Mouse (Mus musculus): Measurements from ENCODE around the gene Gna14.

Gene Gna14

DNA sequence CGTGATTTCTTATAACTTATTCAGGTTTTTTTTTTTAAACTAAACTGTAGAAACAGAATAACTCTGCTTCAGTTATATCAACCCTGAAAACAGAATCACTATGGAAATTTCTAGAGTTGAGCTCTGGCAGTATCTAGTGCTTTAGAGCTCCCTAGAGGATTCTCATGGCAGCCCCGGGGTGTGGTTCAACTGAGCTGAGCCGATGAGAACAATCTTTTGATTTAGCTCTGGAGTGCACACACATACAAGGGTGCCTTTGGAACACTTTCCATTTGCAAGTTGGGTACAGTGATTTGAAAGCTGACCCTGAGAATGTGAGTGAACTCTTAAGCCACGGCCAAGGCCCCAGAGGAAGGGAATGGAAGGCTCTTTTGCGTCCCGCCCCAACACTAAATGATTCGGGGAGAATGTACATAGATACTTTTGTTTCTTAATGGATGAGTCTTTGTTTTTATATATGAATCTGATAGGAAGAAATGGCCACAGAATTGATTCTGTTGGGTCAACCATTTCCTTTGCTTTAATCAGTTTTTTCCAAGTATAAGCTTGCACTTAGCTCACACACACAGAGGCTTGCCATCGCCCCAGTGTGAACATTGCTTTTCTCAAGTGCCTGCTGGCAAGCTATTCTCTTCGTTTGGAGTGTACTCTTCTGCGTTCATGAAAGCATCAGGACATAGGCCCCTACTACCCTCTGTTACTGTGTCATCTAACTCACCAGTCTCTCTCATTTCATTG is 75.0 kb downstream of the Gna14 start:
- DNase-seq (ENCODE audit: low read depth in 1 of 2, low spot score in 2 of 2): no peak

DNA sequence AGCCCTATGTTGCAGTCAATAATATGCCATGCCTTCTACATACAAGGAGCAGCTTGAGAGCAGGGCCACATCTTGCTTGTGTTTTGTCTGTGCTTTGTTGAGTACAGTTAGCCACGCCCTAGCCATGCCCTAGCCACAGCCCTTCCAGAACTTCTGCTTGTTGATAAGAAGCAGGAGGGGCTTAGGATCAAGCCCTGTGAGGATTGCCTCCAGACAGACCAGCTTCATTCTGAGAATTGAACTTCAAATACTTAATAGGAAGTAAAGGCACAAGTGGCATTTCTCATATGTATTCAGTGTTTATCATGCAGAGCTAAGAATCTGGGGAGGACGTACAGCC is 75.5 kb downstream of the Gna14 start:
- DNase-seq (ENCODE audit: low read depth in 1 of 2, low spot score in 2 of 2): no peak

DNA sequence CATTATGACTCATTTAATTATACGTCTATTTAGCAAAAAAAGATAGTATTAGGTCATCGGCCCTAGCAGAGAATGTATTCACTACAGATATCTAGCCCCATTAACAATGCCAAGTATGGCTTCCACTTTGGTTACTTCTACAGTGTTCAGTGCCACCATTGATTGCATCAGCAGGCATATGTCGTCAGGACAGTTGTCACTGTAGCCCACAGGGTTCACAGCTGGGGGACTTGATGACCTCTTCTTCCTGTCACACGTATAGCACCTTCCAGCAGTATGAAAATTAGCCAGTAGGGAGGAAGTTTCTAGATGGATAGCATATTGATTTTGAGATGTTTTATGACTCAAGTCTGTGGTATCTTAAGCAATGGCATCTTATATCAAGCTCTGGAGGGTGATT is 78.6 kb downstream of the Gna14 start:
- no peak for DNase-seq (ENCODE audit: low read depth in 1 of 2, low spot score in 2 of 2)

DNA sequence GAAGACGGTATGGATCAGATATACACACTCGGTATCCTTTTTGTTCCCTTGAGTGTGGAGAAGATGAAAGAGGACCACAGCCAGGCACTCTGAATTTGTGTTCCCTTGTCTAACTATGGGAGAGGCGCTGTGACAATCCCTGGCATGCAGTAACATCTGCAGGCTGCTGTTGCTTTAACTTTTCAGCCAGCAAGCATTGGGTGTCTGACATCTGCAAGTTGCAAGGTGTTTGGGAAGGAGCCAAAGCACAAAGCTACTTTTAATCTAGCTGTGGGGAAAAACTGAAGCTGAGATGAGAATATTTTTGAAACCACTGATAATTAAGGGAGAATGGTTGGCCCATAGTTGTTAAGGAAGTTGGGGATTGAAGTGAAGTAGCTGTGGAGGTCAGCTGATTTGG is 83.0 kb downstream of the Gna14 start:
- no peak for DNase-seq (ENCODE audit: low read depth in 1 of 2, low spot score in 2 of 2)

DNA sequence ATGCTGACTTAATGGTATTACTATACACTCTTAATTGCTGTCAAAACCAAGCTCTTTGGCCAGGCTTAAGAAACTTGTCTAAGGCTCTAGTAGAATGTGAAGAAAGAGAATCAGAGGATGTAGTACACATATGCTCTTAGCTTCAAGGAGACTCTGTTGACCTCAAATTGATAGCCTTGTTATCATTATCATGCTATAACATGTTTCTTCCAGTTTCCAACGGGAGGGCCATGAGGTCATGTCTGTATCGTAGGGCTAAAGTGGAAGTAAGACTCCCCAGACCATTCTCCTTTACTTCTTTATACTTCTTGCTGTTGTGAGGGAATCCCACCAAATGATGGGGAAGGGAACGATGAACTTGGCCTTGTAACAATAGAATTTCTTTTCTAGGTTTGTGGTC is 85.0 kb downstream of the Gna14 start:
- DNase-seq (ENCODE audit: low read depth in 1 of 2, low spot score in 2 of 2): no peak

DNA sequence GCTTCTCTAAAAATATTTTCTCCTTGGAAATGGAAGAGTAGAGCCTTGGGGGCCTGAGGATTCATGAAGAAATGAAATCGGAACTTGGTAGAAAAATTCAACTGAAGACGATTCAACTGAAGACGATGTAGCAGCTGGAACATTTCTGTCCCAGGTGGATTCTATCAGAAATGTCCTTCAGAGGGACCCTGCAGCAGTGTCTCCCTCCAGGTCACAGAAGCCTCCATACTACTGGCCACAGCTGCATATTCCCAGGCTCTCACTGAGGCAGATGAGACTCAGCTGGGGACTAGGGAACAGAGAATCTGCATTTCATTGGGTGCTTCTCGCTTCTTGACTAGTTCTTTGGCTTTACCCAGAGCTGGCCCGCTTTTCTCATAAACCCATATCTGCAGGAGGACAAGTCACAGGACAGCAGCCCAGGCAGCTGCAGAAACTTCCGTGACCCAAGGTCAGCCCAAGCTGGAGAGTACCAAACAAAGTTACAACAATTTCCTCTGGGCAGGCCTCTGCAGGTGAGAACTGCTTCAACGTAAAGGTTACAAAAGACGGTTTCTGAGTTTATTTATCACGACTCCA is 90.8 kb downstream of the Gna14 start:
- no peak for DNase-seq (ENCODE audit: low read depth in 1 of 2, low spot score in 2 of 2)

DNA sequence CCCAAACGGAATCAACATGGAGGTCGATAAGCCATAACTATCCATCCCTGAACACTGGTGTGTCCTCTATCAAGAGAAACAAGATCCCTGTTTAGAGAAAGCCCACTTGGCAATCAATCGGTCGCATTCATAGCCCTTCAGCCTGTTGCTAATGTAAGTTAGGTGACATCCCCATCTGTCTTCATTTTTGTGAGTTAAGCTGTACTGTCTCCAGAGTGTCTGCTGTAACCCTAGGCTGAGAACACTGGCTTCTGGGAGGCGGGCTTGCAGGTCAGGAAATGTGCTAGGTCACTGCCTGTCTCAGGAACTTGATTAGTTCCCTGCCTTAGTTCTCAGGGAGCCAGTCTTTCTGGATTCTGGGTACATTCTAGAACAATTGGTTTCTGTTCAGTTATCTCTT is 91.5 kb downstream of the Gna14 start:
- DNase-seq (ENCODE audit: low read depth in 1 of 2, low spot score in 2 of 2): no peak

DNA sequence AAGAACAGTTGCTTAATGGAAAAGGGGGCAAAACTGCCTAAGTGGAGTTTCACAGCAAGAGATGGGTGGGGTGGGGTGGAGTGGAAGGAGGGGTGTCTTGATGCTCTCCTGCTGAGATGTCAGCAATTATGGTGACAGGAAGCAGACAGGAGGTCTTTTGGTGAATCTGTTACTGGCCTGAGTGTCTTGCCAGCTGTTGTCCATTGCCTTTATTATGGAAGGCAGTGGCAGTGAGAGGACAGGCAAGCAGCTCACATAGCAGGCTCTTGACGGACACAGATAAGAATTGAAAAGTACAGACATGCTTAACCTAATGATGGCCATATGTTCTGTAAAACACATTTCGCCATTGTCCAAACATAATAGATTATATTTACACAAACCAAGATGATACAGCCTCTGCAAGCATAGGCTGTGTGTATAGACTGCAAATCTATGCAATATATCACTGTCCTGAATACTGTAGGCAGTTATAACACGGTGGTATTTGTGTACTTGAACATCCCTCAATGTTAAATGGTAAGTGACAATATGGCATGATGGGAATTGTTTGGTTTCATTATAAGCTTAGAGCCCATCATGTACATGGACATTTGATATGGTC is 92.8 kb downstream of the Gna14 start:
- DNase-seq (ENCODE audit: low read depth in 1 of 2, low spot score in 2 of 2): no peak

DNA sequence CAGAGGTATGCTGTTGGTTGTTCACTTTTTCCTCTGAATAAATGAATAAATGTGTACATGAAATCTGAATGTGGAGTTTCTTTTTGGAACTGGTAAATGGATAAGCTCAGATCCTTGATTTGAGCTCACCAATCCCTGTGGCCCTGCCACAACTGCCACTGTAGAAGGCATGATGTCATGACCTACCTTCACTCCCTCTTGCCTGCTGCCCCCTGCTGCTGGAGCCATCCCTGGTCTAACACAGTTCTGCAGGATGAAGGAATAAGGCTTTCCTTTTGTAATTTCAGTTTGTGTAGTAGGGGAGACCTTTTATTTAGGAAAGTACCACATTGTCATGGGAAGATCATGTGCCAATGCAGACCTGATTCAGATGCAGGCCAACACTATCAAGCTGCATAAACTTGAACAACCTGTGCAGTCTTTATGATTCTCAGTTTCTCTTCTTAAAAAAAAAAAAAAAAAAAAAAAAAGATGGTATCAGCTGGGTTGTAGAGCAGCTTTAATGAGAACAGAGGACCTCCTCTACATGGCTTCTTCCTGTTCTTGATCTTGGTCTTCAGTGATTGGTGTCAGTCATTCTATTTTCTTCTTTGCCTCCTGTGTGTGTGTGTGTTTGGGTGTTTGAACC is 93.8 kb downstream of the Gna14 start:
- no peak for DNase-seq (ENCODE audit: low read depth in 1 of 2, low spot score in 2 of 2)

DNA sequence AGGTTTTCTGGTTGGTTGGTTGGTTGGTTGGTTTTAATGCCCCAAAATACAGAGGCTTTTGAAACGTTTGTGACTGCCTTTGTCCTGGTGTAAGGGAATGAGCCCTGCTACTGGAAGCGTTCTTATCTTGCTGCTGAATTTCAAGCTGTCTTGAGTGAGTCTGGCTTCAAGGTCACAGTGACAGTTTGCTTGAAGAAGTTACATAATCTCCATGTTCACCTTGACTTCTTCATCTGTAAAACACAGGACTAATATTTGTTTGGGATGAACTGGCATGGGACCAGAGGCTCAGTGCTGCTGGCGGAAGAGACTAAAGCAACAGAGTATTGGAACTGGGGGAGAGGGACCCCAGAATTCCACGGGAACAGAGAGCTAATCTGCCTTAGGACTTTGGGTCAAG is 94.4 kb downstream of the Gna14 start:
- DNase-seq (ENCODE audit: low read depth in 1 of 2, low spot score in 2 of 2): no peak

DNA sequence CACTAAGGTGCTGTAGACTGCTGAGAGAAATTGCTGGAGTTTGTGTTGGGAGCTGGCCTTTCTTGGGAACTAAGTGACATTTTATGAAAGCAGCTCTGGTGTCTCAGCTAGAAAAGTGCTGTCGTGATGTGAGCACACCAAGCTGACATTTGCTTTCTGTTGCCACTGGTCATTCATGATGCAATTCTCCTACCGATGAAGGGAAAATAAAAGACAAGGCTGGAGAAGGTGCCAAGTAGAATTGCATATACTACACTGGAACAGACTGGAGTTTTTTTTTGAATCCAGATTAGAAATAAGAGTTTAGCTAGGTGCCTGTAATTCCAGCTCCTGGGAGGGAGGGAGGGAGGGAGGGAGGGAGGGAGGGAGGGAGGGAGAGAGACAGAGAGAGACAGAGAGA is 98.7 kb downstream of the Gna14 start:
- DNase-seq (ENCODE audit: low read depth in 1 of 2, low spot score in 2 of 2): no peak

DNA sequence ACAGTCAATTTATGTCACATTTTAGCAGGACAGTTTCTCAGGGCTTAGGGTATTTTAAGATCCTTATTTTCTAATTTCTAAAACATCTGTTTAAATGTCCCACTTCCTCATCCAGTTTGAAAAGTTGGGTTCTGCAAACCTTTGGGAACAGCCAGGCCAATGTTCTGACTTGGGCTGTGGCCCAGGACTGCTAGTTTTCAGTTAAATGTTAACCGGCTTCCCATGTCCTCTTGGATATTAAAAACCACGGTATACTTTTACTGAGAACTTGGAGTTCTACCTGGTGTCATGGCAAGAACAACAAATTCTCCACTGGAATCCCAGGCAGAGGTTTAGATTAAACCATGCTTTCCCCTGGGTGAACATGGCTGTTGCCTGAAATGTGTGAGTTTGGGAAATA is 102.9 kb downstream of the Gna14 start:
- no peak for DNase-seq (ENCODE audit: low read depth in 1 of 2, low spot score in 2 of 2)

DNA sequence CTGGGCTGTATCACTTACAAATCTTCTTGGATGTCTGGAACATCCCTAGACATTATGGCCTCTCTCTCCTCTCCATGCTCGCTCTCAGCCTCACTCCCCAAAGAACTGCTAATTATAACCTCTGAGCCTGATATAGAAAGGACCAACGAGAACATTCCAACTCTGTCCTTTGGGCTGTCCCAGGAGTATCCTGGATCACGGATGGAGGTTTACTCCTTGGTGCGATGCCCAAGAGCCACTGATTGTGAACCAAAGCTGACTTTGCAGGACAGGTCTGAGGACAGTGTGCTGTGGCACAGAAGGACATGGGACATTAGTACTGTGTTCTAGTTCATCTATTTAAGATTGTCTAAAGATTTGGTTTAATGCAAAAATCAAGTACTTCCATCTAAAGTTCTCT is 108.1 kb downstream of the Gna14 start:
- DNase-seq (ENCODE audit: low read depth in 1 of 2, low spot score in 2 of 2): no peak

DNA sequence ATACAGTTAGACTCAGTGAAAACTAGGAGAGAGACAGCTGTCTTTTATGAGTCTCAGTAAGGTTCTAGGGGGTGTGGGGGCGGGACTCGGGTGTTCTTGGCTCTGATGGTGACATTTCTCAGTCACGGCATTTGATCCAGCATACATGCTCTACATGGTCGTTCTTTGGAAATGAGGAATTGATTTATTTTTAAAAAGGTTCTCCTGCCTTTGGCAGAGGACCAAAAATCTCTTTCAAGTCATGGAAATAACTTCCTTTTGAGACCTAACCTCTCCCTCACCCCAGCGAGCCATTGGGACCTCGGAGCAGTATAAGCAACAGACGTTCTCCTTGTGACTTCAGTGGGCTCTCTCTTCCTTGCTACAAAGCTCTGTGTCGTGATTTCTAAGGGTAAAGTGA is 121.4 kb downstream of the Gna14 start:
- DNase-seq (ENCODE audit: low read depth in 1 of 2, low spot score in 2 of 2): no peak

DNA sequence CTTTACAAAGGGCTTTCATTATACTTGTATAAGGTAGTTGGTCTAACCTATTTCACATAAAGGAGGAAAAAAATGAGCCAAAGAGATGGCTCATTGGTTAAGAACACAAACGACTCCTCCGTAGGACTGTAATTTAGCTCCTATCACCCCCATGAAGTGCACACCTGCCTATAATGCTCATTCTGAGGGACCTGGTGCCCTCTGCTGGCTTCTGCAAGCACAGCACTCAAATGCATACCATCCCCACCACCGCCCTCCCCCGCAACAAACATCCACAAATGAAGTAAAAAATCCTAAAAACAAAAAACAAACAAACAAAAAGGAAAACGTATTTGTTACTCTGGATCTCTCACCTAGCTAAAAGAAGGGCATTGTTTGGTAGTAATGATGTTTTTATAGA is 122.4 kb downstream of the Gna14 start:
- no peak for DNase-seq (ENCODE audit: low read depth in 1 of 2, low spot score in 2 of 2)

DNA sequence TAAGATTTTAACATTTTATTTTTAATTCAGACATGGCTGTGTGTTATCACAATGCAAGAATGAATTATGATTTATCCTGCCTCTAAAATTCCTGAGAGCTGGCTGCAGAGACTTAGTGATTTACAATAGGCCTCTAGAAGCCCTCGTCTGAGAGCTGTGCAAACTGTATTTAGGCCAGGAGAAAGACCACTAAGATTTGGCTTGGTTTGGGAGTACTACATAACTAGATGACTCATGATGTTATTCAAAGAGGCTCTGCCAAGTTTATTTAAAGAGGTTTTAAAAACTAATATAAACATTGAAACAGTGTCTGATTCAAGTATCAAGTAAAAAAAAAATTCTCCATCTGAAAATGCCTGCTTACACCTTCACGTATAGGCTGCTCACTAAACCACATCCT is 123.0 kb downstream of the Gna14 start:
- no peak for DNase-seq (ENCODE audit: low read depth in 1 of 2, low spot score in 2 of 2)

DNA sequence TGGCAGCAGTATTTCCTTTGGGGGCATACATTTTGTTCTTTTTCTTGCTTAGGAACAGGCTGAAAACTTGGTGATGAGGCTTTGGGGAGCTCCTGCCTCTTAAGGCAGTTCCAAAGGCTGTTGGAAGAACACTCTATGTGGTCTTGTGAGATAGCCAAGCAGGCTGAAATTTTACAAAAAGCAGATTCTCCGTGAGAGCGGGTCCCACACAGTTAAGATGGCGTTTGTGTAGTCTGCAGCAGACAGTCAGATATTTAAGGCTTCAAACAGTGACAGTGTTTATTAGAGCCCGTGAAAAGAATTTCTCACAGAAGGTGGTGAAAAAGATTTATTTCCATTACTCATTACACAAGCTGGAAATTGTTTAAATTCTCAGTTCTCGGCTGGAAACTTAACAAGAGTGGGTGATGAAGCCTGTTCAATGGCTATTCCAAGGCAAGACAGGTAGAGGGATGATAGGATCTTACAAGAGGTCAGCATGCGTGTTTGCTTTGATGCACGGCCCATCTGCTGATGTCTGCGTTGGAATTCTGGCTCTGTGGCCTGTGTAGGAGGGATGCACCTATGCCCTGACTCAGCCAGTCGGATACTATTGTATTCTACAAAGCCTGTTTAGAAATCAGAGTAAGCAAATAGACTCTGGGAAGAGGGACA is 123.8 kb downstream of the Gna14 start:
- DNase-seq (ENCODE audit: low read depth in 1 of 2, low spot score in 2 of 2): no peak

DNA sequence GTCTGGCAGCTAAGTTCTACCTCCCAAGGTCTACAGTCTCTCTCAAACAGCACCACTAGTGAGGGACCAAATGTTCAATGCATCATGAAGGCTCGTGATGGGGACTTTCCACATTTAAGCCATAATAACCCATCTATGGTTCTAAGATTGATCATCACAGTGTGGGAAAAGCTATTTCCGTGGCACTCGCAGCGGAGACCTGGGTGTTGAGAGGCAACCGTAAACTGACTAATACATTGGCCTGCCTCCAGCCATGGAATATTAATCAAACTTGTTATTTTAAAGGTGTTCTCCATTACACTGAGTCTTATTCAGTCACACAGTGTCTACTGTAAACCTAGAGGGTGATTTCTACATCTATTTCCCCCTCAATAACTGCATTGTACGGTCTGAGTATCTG is 127.1 kb downstream of the Gna14 start:
- DNase-seq (ENCODE audit: low read depth in 1 of 2, low spot score in 2 of 2): no peak

DNA sequence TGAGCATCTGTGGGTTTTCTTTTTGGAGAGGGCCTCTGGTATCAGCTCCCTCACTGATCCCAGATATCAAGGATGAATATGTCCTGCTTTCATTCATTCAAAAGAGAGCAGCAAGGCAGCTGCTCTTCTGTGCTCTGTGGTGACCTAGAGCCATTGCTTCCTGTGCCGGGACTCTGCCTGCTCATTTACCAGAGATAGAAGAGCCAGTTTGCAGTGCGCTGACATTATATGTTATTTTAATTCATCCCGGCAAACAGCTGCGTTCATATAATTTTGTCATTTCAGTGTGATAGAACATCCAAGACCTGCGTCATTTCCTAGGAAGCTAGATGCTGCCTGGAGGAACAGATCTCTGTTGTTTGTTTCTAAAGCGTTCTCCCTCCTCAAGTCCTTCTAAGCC is 141.2 kb downstream of the Gna14 start:
- no peak for DNase-seq (ENCODE audit: low read depth in 1 of 2, low spot score in 2 of 2)

DNA sequence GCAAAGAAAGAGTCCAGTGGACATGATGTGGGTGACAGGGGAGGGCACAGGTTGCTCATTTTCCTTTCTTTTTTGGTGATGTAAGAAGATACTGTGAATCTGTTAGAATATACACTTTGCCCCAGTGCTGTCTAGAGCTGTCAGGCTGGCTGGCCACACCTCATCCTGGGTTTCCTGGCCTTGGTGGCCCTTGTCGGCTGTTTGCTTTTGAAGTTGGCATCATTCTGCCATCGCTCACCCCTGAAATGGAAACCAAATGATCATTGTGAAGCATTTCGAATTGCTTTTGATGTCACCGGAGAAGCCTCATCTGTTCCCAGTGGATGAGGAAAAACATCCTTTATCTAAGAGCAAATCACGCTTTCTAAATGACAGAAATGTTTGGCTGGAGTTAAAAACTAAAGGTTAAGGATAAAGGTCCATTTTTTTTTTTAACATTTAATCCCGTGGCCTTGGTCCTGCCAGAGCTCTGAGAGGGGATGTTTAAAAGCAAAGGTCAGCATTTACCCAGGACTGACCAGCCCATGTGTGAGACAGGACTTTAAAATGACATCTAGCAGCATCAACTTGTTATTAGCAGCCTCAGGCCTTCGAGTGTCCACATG is 144.2 kb downstream of the Gna14 start:
- DNase-seq (ENCODE audit: low read depth in 1 of 2, low spot score in 2 of 2): no peak

DNA sequence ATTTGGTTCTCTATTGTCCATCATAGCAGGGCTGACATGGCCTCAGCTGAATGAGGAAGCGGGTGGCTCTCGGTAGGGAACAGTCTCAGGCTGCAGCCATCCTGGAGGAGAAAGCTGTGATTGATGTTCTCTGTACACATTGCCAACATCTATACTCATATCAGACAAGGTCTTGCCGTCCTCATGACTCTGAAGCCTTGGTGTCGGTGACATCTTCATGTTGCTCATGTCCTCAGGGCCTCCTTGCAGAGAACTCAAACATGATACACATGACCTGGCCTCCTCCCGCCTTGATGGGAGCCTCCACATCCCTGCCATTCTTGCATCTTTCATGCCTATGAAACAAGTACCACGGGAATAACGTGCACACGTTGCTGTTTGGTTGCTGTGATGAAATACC is 144.9 kb downstream of the Gna14 start:
- no peak for DNase-seq (ENCODE audit: low read depth in 1 of 2, low spot score in 2 of 2)

DNA sequence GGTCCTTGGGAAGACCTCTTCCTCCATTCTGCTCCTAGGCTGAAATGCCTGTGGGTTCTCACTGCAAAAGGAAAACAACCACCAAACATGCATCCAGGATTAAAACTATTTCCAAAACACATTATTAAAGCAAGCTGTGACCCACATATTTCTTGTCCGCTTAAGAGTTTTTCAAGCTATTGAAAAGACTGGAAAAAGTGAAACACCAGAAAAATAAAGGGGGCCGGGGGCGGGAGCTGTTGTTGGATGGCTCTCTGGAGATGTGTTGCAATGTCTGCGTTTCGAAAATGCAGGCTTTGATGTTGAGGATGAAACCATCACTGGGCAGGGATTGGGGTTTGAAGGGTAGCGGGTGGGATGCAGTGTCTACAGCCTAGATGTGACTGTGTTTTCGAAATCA is 149.0 kb downstream of the Gna14 start:
- DNase-seq (ENCODE audit: low read depth in 1 of 2, low spot score in 2 of 2): no peak
